Mouse (Mus musculus) embryonic stem cell, embryonic (primary cell): ENCODE results near the gene Slc31a1.

Experiments used
- CTCF ChIA-PET, 4 experiments: fragments of 300-600 bp in 2 of 4; fragments of 350-600 bp in 2 of 4; sonication (Branson Sonifier 250); formaldehyde crosslinking; loops; one replicate each; lab custom pipeline; 2022; ENCODE audit warnings: inconsistent platforms in 2 of 4; lab: Charles Lee
- POLR2A ChIA-PET, 4 experiments: fragments of 300-600 bp in 2 of 4; fragments of 350-600 bp in 2 of 4; sonication (Branson Sonifier 250); formaldehyde crosslinking; loops; one replicate each; lab custom pipeline; 2022; ENCODE audit warnings: antibody characterized with exemption in 4 of 4, inconsistent platforms in 1 of 4; lab: Charles Lee

The Slc31a1 gene

DNA sequence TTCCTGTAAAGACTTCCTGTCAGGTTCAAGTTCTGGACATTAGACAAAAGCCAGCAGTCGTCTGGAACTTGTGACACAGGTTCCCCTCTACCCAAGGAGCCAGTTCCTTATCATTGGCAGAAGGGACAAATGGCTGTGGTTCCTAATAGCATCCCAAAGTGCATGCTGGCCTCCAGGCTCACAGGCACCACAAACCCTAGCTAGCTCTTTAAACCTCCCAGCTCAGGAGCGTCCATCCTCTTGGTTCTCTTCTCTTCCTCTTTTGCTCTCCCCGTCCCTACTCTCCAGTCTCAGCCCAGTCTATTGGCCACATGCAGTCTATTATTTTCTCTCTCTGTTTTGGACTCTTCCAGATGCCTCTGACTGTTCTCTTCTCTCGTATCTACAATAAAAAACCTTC is 79.3 kb downstream of the Slc31a1 start:
- POLR2A ChIA-PET: interaction anchor here in 1 of 4 experiments (0.6 to 1.0 kb wide), 2 partner anchors 14 to 79 kb away, joined by 3 to 5 read pairs; no protein-coding TSS in a partner anchor
- CTCF ChIA-PET: interaction anchor here in 1 of 4 experiments (1.1 kb wide), 1 partner anchor 15 kb away, joined by 3 read pairs; no protein-coding TSS in a partner anchor

DNA sequence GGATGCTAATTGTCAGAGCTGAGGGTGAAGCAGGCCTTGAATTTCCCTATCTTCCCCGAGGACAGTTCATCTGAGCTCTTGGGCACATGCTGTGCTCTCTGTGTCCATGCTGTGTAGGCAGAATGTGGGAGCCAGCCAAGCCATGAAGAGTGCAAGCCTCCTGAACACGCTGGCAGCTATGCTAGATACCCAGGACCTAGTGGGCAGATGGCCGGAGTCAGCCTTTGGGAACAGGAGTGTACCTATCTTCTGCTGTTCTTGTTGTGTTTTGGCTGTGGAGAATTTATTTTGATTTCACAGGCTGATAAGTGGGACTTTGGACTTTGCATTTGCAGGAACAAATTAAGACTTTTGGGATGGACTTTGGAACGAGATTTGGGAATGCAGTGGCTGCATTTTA is 80.0 kb downstream of the Slc31a1 start:
- ChIA-PET CTCF (interaction anchor here in 2 of 4 experiments (1.0 to 1.1 kb wide), 2 partner anchors 15 kb away, joined by 3 read pairs; no protein-coding TSS in a partner anchor), POLR2A (interaction anchor here in 3 of 4 experiments (0.6 kb wide), 3 partner anchors 79 to 80 kb away, joined by 3 to 11 read pairs (median 5); partner anchors contain the start of genes Fkbp15 (in 2 of the 3) and Slc31a1 (in 2 of the 3))

DNA sequence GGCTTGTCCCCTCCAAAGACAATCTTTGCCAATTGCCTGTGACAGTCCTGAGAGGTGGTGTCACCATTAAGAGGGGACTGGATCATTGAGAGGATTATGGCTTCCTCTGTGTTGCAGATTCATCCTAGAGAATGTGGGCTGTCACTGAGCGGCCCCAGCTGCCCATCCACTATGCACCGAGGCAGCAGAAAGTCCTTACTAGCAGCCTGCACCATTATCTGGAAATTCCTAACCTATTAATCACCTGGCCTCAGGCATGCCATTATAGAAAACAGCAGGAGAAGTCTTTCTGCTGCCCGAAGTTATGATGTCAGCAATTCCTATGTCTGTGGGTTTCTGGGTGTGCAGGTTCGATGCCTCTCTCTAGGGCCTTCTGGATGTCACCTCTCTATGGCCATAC is 80.5 kb downstream of the Slc31a1 start:
- ChIA-PET POLR2A (interaction anchor here in 2 of 4 experiments (0.6 to 1.5 kb wide), 2 partner anchors 22 to 81 kb away, joined by 4 to 11 read pairs; partner anchors contain the start of genes Fkbp15 (in 1 of the 2) and Slc31a1 (in 1 of the 2)), CTCF (interaction anchor here in 1 of 4 experiments (1.0 kb wide), 1 partner anchor 14 kb away, joined by 3 read pairs; no protein-coding TSS in a partner anchor)
